Mouse (Mus musculus) monocyte, adult 59 days (primary cell): Measurements from ENCODE around the gene Ids. TPM values are rescaled to one million over a fixed set of nuclear protein-coding genes. Genes with fewer than 3 reads are reported as not detected.

Experiments
- total RNA-seq, 2 experiments: library from RNA; stranded (reverse); gene quantifications; one replicate each; pipeline ENCODE4 v1.2.4; 2023

The Ids gene
- 10 to 100 TPM; 68.5 to 74.8 TPM for total RNA-seq

DNA sequence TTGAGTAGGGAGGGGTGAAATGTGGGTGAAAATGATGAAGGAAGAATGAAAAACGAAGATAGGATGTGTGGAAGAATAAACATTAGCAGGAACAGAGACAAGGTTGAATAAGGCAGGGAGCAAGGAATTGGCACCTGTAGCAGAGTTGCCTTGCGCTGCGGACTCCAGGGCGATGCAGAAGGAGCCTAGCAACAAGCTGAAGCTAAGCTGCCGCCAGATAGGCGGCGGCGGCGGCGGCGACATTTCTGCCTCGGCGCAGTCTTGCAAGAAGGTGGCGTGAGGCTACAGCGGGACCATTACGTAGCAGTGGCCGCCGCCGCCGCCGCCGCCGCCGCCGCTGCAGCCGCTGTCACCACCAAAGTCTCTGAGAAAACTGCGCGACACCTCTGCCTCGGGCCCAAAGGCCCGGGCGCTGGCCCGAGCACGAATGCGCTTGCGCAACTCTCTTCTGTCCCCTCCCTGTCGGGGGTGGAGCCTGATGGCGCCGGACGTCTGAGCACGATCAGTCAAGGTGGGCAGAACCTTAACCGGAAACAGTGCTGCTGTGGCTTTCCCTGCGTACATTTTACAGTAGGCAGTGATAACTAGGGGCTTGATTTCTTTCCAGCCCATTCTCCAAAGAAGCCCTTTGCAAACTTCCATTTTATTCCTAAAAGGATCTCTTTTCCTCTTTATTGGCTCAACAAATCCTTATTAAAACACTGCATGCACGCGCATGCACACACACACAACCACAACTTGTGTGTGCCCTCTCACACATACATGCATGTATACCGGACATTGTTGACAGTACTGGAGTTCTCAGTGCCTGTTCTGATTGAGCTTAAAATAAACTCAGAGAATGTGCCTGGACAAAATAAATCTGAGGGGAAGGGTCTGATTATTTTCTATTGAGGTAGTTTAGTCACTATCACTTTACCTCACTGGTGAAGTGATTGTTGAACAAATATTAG lies at the start of gene Ids:
Gene Ids, minus strand, starts transcription at position 424 of the 953 bp plus-strand sequence.

DNA sequence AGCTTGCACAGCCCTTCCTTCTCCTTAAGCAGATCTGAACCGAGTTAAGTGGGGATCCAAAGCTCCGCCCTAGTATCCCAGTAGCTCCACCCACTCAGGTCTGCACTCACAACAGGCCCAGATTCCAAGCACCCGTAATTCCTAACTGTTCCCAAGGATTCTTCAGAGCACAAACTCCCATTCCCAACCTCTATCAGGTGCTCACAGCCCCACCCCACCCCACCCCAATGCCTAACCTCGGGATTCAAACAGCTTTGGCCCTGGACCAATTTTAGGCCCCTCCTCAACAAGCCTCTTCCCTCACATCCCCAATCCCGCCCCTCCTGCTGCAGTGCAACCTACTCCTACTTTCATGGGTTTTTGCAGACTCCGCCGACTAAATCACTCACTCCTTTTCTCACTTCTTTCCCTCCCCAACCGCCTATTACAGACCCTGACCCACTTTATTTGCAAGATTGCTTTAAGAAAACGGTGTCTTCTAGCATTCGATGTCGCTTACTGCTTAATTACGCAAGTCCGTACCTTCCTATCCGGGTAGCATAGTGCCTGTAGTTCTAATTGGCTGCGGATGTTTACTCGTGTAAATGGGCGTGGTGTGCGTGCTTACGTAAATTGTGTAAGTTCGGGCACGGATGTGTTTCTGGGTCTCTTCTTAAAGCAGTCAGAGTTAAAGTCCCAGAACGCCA lies 20.5 kb upstream of the Ids start, which contains the start of gene 1110012L19Rik:
Gene 1110012L19Rik, plus strand, starts transcription at position 602 of the 686 bp plus-strand sequence.

Other genes starting within 250 kb of the Ids start
- gene 1110012L19Rik, start 20.8 kb upstream of the Ids start, total RNA-seq = 10 to 100 TPM in 1 of 2 experiments, 1 to 10 TPM in 1; 6.6 to 10.6 TPM
- 10 to 100 TPM; 18.5 to 20.7 TPM for gene Tmem185a, start 112.1 kb upstream of the Ids start, total RNA-seq